Mouse (Mus musculus) stomach, postnatal 0 days (tissue): Measurements from ENCODE around the gene Cog4.

Source experiments
- CTCF ChIP-seq: IDR thresholded peaks from 2 replicates; pipeline ENCODE4 v1.5.1; 2016; ENCODE audit warnings: antibody characterized with exemption, low read depth, mild to moderate bottlenecking, moderate library complexity
- EP300 ChIP-seq: optimal IDR thresholded peaks from 2 replicates; pipeline ENCODE3; 2016; ENCODE audit warnings: antibody characterized with exemption

DNA sequence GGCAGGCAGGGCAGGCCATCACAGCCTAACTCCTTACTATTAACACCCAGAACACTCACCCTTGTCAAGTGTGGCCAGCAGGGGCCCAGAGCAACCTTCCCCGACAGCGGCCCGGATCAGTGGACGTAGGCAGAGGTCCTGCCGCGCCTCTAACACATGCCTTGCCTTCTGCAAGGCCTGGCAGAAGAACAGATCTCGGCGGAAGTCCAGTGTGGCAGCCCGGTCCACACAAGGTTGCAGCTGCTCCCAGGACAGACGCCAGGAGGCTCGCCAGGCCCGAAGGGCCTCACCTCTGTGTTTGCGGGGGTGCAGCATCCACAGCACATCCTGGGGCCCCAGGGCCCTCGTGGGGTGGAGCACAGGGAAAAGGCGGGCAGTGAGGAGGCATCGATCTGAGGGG lies 42.5 kb downstream of the Cog4 start:
- TF ChIP-seq CTCF (no peak), EP300 (no peak)
